Mouse (Mus musculus): Measurements from ENCODE around the gene Mob2.

DNA sequence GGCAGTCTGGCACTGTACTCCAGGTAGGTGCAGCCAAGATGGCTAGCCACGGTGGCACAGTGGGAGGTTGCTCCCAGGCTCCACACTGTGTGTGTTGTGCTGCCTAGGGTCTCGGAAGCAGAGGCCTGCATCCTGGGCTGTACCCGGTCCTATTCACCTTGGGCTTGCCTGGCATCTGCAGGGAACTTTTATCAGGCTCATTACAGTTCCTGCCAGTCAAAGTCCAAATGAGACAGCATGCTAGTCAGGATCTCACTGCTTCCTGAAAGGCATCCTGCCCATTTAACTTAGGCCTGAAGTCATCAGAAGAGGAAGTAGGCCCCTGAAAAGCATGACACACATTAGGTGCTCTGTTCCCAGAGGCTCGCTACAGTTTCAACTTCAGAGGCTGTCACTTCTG, 7.6 kb upstream of the Mob2 start:
- no peak for TF ChIP-seq CTCF (conservative IDR thresholded peaks at IDR 0.05 in 1 of 2, IDR thresholded peaks at IDR 0.05 in 1 of 2; ENCODE audit: low read depth in 2 of 2, low read length in 2 of 2)
- no peak for TF ChIP-seq NELFE (IDR thresholded peaks at IDR 0.05; ENCODE audit: low read depth, low read length)
- TF ChIP-seq E2F4 (IDR thresholded peaks at IDR 0.05; ENCODE audit: insufficient replicate concordance, low read depth, low read length) = no peak
- TF ChIP-seq NRF1 (IDR thresholded peaks at IDR 0.05; ENCODE audit: low read depth, low read length) = no peak
- no peak for TF ChIP-seq IRF4 (IDR thresholded peaks at IDR 0.05; ENCODE audit: low read depth, low read length)
- TF ChIP-seq MAX (IDR thresholded peaks at IDR 0.05; ENCODE audit: low read length) = no peak
- TF ChIP-seq ZC3H11A (IDR thresholded peaks at IDR 0.05; ENCODE audit: low read depth, low read length) = no peak
- no peak for TF ChIP-seq ZMIZ1 (IDR thresholded peaks at IDR 0.05; ENCODE audit: low read depth, low read length)
- no peak for TF ChIP-seq PAX5 (IDR thresholded peaks at IDR 0.05; ENCODE audit: low read length)
- TF ChIP-seq EP300 (IDR thresholded peaks at IDR 0.05; ENCODE audit: low read length) = no peak
- no peak for TF ChIP-seq MAFK (IDR thresholded peaks at IDR 0.05; ENCODE audit: insufficient replicate concordance, low read length)
- no peak for TF ChIP-seq ELF1 (IDR thresholded peaks at IDR 0.05; ENCODE audit: low read depth, low read length)
- TF ChIP-seq USF2 (conservative IDR thresholded peaks at IDR 0.05; ENCODE audit: low read depth, low read length) = no peak
